Mouse (Mus musculus): ENCODE data around the gene Pcp2. TPM values are rescaled to one million over a fixed set of nuclear protein-coding genes. Genes with fewer than 3 reads are reported as not detected.

Pcp2 gene
- total and polyA plus RNA-seq, 3 experiments, result 0.38 to 0.56 TPM; not detected in 1

- TF ChIP-seq SMC3 (IDR thresholded peaks at IDR 0.05; ENCODE audit: low read depth, low read length) (peak; percentile 66), RAD21 (IDR thresholded peaks at IDR 0.05; ENCODE audit: low read depth, low read length) (peak; percentile 22), ETS1 (conservative IDR thresholded peaks at IDR 0.05; ENCODE audit: low read depth, low read length) (no peak), CTCF (conservative IDR thresholded peaks at IDR 0.05 in 1 of 2, IDR thresholded peaks at IDR 0.05 in 1 of 2; ENCODE audit: low read depth in 2 of 2, low read length in 2 of 2) (peak; percentile 59 to 69), ZNF384 (IDR thresholded peaks at IDR 0.05; ENCODE audit: low read depth, low read length) (no peak)
- Histone ChIP-seq H3K4me2 (ENCODE audit: insufficient read depth, low read depth, poor library complexity, severe bottlenecking) (no peak overlapping the region), H3K9ac (ENCODE audit: insufficient read depth, low read depth) (no peak overlapping the region), H3K27me3 (replicated peaks) (peaks cover 2% of the 10 kb centered on the region), H3K36me3 (replicated peaks in 1 of 2; ENCODE audit: control insufficient read depth in 1 of 2, insufficient read depth in 1 of 2, low read length in 1 of 2) (peaks cover 6 to 39% of the 10 kb centered on the region in 2 experiments), H3K27ac (ENCODE audit: insufficient read depth, low read depth) (no peak overlapping the region), H3K9me3 (replicated peaks; ENCODE audit: low read length) (no peaks in the 10 kb centered on the region), H3K4me1 (ENCODE audit: control insufficient read depth in 1 of 2, insufficient read depth in 2 of 2) (peaks cover 4 to 31% of the 10 kb centered on the region in 2 experiments), H3K4me3 (replicated peaks in 1 of 3; ENCODE audit: low read depth in 2 of 3, low read length in 2 of 3, poor library complexity in 1 of 3) (no peak overlapping the region), H3K79me2 (replicated peaks; ENCODE audit: control insufficient read depth, extremely low read depth, insufficient read depth, poor library complexity, severe bottlenecking) (peaks cover 16% of the 10 kb centered on the region)
- dilution Hi-C loops (cut with MboI; ENCODE audit: extremely low pct_ligation_motif_present, extremely low pct_unique_long_range_greater_than_20kb, low sequenced_read_pairs) (no loop called here), in situ Hi-C loops (cut with MboI; ENCODE audit: low pct_ligation_motif_present, low pct_unique_long_range_greater_than_20kb, low sequenced_read_pairs) (loop anchor here (5.0 to 10.0 kb wide), 2 partner anchors 44 to 53 kb away; partner anchors contain the start of gene Fcor)
- peak; percentile 64 for DNase-seq (ENCODE audit: extremely low read depth)
Measured at GRCm38 (mm10) chr8:3628014-3628413, 2.7 kb upstream of the Pcp2 start.

- Histone ChIP-seq H3K4me3 (replicated peaks in 1 of 3; ENCODE audit: low read depth in 2 of 3, low read length in 2 of 3, poor library complexity in 1 of 3) (no peak overlapping the region), H3K4me1 (ENCODE audit: control insufficient read depth in 1 of 2, insufficient read depth in 2 of 2) (peaks cover 6 to 30% of the 10 kb centered on the region in 2 experiments), H3K36me3 (replicated peaks in 1 of 2; ENCODE audit: control insufficient read depth in 1 of 2, insufficient read depth in 1 of 2, low read length in 1 of 2) (peaks cover 8 to 36% of the 10 kb centered on the region in 2 experiments), H3K9me3 (replicated peaks; ENCODE audit: low read length) (no peaks in the 10 kb centered on the region), H3K27me3 (replicated peaks) (peaks cover 2% of the 10 kb centered on the region), H3K79me2 (replicated peaks; ENCODE audit: control insufficient read depth, extremely low read depth, insufficient read depth, poor library complexity, severe bottlenecking) (peaks cover 10% of the 10 kb centered on the region), H3K9ac (ENCODE audit: insufficient read depth, low read depth) (no peak overlapping the region), H3K4me2 (ENCODE audit: insufficient read depth, low read depth, poor library complexity, severe bottlenecking) (no peak overlapping the region), H3K27ac (ENCODE audit: insufficient read depth, low read depth) (no peak overlapping the region)
- TF ChIP-seq BHLHE40 (IDR thresholded peaks at IDR 0.05; ENCODE audit: low read depth, low read length), result no peak
- no peak for TF ChIP-seq TCF12 (IDR thresholded peaks at IDR 0.05; ENCODE audit: low read depth, low read length)
- TF ChIP-seq MXI1 (IDR thresholded peaks at IDR 0.05; ENCODE audit: low read depth, low read length), result no peak
- no peak for TF ChIP-seq NRF1 (IDR thresholded peaks at IDR 0.05; ENCODE audit: low read depth, low read length)
- no peak for TF ChIP-seq IRF4 (IDR thresholded peaks at IDR 0.05; ENCODE audit: low read depth, low read length)
- no peak for TF ChIP-seq ZMIZ1 (IDR thresholded peaks at IDR 0.05; ENCODE audit: low read depth, low read length)
- TF ChIP-seq SIN3A (IDR thresholded peaks at IDR 0.05; ENCODE audit: low read length), result no peak
- no peak for TF ChIP-seq JUND (conservative IDR thresholded peaks at IDR 0.05; ENCODE audit: low read depth, low read length)
- TF ChIP-seq RCOR1 (conservative IDR thresholded peaks at IDR 0.05; ENCODE audit: low read depth, low read length), result no peak
- no peak for TF ChIP-seq SMC3 (IDR thresholded peaks at IDR 0.05; ENCODE audit: low read depth, low read length)
- TF ChIP-seq GABPA (IDR thresholded peaks at IDR 0.05; ENCODE audit: insufficient replicate concordance, low read depth, low read length), result no peak
- no peak for TF ChIP-seq MEF2A (IDR thresholded peaks at IDR 0.05; ENCODE audit: borderline replicate concordance, low read depth, low read length)
- TF ChIP-seq MYC (IDR thresholded peaks at IDR 0.05; ENCODE audit: low read depth, low read length), result no peak
- no peak for TF ChIP-seq ZNF384 (IDR thresholded peaks at IDR 0.05; ENCODE audit: low read depth, low read length)
- TF ChIP-seq RAD21 (IDR thresholded peaks at IDR 0.05; ENCODE audit: low read depth, low read length), result no peak
- no peak for DNase-seq (ENCODE audit: extremely low read depth)
- dilution Hi-C loops (cut with MboI; ENCODE audit: extremely low pct_ligation_motif_present, extremely low pct_unique_long_range_greater_than_20kb, low sequenced_read_pairs), result no loop called here
- in situ Hi-C loops (cut with MboI; ENCODE audit: low pct_ligation_motif_present, low pct_unique_long_range_greater_than_20kb, low sequenced_read_pairs), result loop anchor here (5.0 to 10.0 kb wide), 2 partner anchors 45 to 52 kb away; partner anchors contain the start of gene Fcor
Measured at GRCm38 (mm10) chr8:3626971-3627370, 1.6 kb upstream of the Pcp2 start.

All from CH12.LX (cell line).